Mouse (Mus musculus) embryo, embryonic 11.5 days (tissue): ENCODE results near the gene Glp2r.

Experiments
- DNase-seq: peaks from one replicate; pipeline ENCODE4 v3.0.0-alpha.2; 2012; ENCODE audit warnings: low read depth, low spot score

Glp2r gene

GRCm38 (mm10) chr11:67663437-67663836, 107.5 kb downstream of the Glp2r start:
- DNase-seq: no peak

DNA sequence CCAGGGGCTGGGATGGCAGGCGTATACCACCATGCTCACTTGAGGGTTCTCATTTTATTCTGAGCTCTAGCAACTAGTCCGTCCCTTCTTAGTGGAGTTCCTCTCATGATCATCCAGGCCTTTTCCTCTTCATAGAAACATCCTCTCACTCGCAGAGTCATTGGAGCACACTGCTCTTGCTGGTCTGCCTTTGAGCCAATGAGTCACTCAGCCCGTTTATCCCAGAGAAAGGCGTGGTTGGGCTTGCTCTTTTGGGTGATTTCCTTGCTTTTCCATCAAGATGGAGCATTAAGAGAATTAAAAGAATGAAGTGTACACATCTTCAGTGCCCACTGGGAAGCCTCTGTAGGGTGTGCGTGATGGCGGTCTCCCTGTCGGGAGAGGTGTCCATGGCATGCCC, 109.5 kb downstream of the Glp2r start:
- no peak for DNase-seq

GRCm38 (mm10) chr11:67657685-67658382, 113.1 kb downstream of the Glp2r start:
- DNase-seq: peak; percentile 45

- no peak for DNase-seq
These were observed 114.1 kb downstream of the Glp2r start for GRCm38 (mm10) chr11:67656811-67657210.

DNA sequence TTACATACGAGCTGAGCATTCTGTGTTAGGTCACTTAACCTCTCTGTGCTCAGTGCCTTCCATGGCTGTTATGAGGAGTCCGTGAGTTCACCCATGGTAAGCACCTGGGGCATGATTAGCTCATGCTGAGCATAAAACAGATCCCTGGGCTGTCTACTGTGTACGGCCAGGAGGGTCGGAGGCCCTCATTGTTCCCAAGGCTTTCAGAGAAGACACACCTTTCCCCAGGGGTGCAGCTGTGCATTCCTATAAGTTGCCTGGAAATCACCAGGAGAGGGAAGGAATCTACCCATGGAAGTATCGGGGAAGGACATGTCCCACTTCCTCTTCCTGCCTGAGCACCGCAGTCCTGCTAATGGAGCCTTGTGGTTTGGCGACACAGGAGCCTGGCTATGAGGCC, 114.6 kb downstream of the Glp2r start:
- DNase-seq: no peak

GRCm38 (mm10) chr11:67655236-67655959, 115.6 kb downstream of the Glp2r start:
- no peak for DNase-seq

- DNase-seq: no peak
These were observed 116.4 kb downstream of the Glp2r start for GRCm38 (mm10) chr11:67654514-67654913.

- no peak for DNase-seq
These were observed 117.3 kb downstream of the Glp2r start for GRCm38 (mm10) chr11:67653521-67654090.

DNA sequence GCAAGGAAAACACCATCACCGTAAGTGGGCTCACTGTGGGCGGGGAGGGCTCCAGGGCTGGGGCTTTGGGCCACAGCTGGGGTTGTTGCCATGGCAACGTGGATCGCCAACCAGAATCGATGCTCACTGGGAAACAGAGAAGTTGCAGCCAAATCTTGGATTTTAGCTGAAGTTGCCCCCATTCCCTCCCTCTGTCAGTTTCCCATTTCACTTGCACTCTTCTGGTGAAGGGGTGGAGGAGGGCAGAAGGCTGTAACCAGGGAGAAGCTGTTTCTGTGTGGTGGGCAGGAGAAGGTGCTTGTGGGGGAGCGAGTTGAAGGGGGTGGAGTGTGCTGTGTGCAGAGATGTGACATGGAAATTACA, 118.1 kb downstream of the Glp2r start:
- no peak for DNase-seq

DNA sequence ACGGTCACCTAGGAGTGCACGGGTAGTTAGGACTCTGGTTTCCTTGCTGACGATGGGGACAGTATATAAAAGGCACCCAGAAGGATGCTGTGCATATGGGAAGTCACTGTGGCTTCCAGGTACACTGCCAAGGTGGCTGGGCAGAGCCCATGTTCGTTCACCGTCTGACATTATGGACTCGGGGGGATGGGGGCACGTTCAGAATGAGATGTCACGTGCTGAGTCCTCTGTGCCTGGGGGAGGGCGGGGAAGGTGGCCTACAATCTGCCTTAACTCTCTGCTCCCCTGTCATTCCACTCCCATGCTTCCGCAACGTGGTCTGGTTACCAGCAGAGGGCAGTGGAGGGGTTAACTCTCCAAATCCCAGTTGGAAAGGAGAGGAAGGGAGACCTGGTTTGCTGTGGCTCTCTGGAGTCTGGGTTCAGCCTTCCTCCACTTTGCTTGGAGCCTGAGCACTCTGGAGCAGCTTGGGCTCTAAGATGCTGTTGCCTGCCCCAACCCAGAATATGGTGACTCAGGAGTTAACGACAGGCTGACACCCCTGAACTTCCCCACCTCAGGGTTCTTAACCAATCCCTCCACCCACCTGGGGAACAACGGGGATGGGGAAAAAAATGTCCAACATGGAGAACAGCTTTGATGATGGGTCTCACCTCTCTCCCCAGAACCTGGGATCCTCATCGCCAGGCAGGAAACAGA, 118.6 kb downstream of the Glp2r start:
- DNase-seq: peak; percentile 35

DNA sequence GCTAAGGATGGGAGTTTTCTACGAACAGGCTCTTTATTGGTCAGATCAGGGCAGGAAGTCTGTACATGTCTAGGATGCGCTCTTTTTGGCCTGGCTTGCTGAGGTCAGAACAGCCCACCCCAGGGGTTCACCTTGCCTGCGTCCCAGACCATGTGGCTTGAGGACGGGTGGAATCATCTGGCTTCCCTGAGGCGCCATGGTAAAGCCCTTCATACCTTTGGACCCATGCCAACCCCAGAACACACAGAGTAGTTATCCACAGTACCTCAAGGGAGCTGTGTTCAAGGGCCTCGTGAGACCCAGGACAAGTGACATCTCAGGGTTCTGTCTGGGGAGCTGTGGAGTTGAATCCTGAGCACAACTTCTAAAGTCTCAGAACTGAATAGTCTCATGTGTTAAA, 119.2 kb downstream of the Glp2r start:
- DNase-seq: no peak

- DNase-seq: no peak
These were observed 120.8 kb downstream of the Glp2r start for GRCm38 (mm10) chr11:67649971-67650707.

DNA sequence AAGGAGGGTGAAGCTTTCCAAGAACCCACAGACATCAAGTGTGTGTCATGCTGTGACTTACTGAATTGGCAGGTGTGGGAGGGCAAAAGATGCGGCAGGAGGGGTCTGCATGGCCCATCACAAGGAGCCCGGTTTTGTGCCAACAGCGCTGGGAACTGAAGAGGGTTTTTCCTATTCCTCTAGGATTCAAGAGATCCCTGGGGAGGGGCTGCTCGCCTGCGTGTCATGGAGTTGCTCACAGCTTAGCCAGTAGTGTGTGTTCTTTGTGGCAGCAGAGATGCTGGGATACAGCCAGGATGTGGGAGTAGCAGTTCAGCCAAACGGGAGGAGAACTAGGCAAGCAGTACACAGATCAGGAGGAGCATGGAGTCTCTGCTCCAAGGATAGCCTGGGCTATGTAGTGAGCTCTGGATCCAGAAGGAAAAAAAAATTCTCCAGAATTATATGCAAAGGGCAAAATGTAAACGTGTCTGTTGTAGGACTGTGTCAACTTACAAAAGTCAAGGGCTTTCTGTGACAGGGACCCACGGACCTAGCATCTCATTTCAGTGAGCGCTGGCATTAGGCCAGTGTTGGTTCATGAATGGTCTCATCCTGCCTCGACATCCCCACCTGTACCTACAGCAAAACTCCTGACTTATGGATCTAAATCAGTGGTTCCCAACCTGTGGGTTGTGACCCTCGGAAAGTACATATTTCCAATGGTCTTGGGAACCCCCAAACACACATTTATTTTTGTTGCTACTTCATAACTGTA, 122.1 kb downstream of the Glp2r start:
- no peak for DNase-seq

DNA sequence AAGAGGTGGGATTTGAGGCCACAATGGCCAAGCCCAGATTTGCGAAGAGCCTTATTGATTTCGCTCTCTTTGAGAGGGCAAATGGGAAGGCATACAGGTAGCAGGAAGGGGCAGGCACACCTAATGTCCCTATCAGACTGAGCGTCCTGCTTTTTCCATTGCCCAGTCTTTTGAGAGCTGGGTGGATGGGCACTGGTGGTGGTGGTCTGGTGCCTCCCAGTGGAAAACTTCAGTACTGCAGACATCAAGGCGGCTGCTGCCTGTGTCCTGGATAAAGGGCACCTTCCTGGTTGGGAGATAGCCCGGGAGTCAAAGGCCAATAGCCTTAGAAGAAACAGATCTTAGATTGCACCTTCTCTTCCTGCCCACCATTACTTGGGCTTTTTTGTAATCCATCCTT, 123.2 kb downstream of the Glp2r start:
- peak; percentile 56 for DNase-seq

DNA sequence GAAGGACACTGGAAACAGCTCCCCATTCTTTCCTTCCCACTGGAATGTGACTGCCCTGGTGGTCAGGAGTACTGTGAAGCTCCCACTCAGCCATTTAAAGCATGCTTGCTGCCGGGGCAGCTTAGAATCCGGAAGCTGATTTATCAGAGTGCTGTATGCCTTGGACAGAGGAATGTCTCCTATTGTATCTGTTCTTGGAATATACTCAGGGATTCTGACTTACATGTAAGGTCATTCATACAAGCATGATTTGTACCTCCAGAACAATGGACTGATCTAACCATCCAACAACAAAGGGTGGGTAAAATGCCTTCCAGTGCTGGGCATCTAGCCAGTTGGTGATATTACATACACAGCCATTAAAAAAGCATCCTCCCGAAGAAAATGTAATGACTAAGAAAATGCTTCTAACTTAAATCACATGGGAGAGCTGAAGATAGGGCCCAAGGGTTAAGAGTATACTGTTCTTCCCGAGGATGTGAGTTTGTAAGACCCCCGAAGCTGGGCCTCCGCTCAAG, 126.3 kb downstream of the Glp2r start:
- DNase-seq: no peak

- no peak for DNase-seq
These were observed 127.5 kb downstream of the Glp2r start for GRCm38 (mm10) chr11:67643465-67643864.

GRCm38 (mm10) chr11:67642835-67643234, 128.1 kb downstream of the Glp2r start:
- no peak for DNase-seq

GRCm38 (mm10) chr11:67642421-67642820, 128.5 kb downstream of the Glp2r start:
- DNase-seq: no peak

- no peak for DNase-seq
These were observed 130.7 kb downstream of the Glp2r start for GRCm38 (mm10) chr11:67640299-67640698.

DNA sequence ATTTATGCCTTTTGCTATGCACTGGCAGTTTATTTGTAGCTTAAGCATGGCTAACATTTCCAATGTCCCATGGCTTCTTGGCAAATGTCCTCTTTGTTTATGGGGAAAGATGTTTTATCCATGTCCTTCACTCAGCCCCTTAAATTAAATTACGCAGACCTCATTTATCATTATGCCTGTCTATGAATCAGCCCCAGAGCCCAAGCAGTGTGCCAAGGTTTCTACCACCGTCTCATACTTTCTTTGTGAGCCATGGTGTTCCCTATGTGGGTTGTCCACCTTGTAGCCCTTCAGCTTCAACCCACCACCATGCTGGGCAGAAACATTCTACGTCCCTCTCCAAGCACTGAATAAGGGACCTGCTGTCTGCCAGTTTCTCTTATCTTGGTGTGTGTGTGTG, 132.6 kb downstream of the Glp2r start:
- no peak for DNase-seq
